Mouse (Mus musculus): ENCODE measurements around the gene Srl. TPM values are rescaled to one million over a fixed set of nuclear protein-coding genes. Genes with fewer than 3 reads are reported as not detected.

Gene Srl
- total and polyA plus RNA-seq, 3 experiments, result 14.6 to 15.3 TPM; not detected in 1

- H3K9ac ChIP-seq (ENCODE audit: control insufficient read depth, low read depth, low read length, poor library complexity, severe bottlenecking), result no peak overlapping the region
- no peaks in the 10 kb centered on the region for H3K79me2 ChIP-seq (ENCODE audit: control insufficient read depth, insufficient read depth, low read length, poor library complexity)
- H3K4me1 ChIP-seq (ENCODE audit: control insufficient read depth in 1 of 2, insufficient read depth in 2 of 2, low read length in 2 of 2), result no peaks in the 10 kb centered on the region
- no peak overlapping the region for H3K27ac ChIP-seq (ENCODE audit: control insufficient read depth, low read depth, low read length)
- H3K9me3 ChIP-seq (replicated peaks; ENCODE audit: insufficient read depth, low read length), result no peaks in the 10 kb centered on the region
- H3K27me3 ChIP-seq (ENCODE audit: control insufficient read depth in 1 of 2, insufficient read depth in 2 of 2, low read length in 2 of 2), result no peaks in the 10 kb centered on the region
- no peak for DNase-seq (ENCODE audit: low read depth, low spot score)
- no peak overlapping the region for H3K4me3 ChIP-seq (ENCODE audit: control insufficient read depth in 1 of 2, insufficient read depth in 1 of 2, low read depth in 2 of 2, low read length in 2 of 2)
- TF ChIP-seq CTCF (IDR thresholded peaks at IDR 0.05 in 2 of 3, conservative IDR thresholded peaks at IDR 0.05 in 1 of 3; ENCODE audit: control insufficient read depth in 1 of 3, insufficient read depth in 1 of 3, low read depth in 2 of 3, low read length in 3 of 3, poor library complexity in 1 of 3, severe bottlenecking in 1 of 3), result no peak
- TF ChIP-seq MYC (IDR thresholded peaks at IDR 0.05; ENCODE audit: low read depth, low read length), result no peak
- no peak for TF ChIP-seq MXI1 (IDR thresholded peaks at IDR 0.05; ENCODE audit: low read depth, low read length)
- no peak for TF ChIP-seq RAD21 (IDR thresholded peaks at IDR 0.05; ENCODE audit: low read depth, low read length)
- no peak for TF ChIP-seq POLR2AphosphoS2 (IDR thresholded peaks at IDR 0.05; ENCODE audit: low read length)
- no peak for TF ChIP-seq KAT2A (conservative IDR thresholded peaks at IDR 0.05; ENCODE audit: low read depth, low read length)
- TF ChIP-seq ZKSCAN1 (IDR thresholded peaks at IDR 0.05; ENCODE audit: low read depth, low read length), result no peak
- TF ChIP-seq CHD2 (IDR thresholded peaks at IDR 0.05; ENCODE audit: low read length), result no peak
- TF ChIP-seq HCFC1 (IDR thresholded peaks at IDR 0.05; ENCODE audit: low read depth, low read length), result no peak
- TF ChIP-seq USF1 (IDR thresholded peaks at IDR 0.05; ENCODE audit: low read depth, low read length), result no peak
- TF ChIP-seq MAZ (IDR thresholded peaks at IDR 0.05; ENCODE audit: low read depth, low read length), result no peak
- no peak for TF ChIP-seq E2F4 (IDR thresholded peaks at IDR 0.05; ENCODE audit: borderline replicate concordance, low read depth, low read length)
- no peak for TF ChIP-seq BHLHE40 (IDR thresholded peaks at IDR 0.05; ENCODE audit: borderline replicate concordance, low read depth, low read length)
- H3K36me3 ChIP-seq (ENCODE audit: control insufficient read depth in 1 of 2, insufficient read depth in 2 of 2, low read length in 2 of 2), result no peaks in the 10 kb centered on the region
Measured at GRCm38 (mm10) chr16:4496470-4496869, 45.1 kb downstream of the Srl start.

DNA sequence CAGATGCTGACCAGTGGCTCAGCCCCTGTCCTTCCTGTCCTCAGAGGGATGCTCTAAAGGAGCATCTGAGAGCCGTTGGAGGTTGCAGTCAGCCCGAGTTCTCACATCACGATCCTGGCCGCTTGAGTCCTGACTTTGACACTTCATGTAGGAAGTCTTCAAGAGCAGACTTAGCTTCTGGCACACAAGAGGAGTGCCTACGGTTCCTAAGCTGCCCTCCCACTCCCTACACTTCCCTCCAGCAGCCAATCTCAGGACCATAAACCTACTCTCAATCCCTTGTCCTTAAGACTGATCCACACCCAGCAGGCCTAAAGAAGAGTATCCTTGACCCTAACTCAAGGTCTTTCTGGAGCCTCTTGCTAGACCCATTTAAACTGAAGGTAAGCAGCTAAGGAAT, 45.8 kb downstream of the Srl start:
- H3K9me3 ChIP-seq (replicated peaks; ENCODE audit: insufficient read depth, low read length), result no peaks in the 10 kb centered on the region
- H3K27ac ChIP-seq (ENCODE audit: control insufficient read depth, low read depth, low read length), result no peak overlapping the region
- H3K36me3 ChIP-seq (ENCODE audit: control insufficient read depth in 1 of 2, insufficient read depth in 2 of 2, low read length in 2 of 2), result no peaks in the 10 kb centered on the region
- no peak overlapping the region for H3K4me3 ChIP-seq (ENCODE audit: control insufficient read depth in 1 of 2, insufficient read depth in 1 of 2, low read depth in 2 of 2, low read length in 2 of 2)
- TF ChIP-seq ZMIZ1 (IDR thresholded peaks at IDR 0.05; ENCODE audit: low read depth, low read length), result no peak
- no peak for TF ChIP-seq MXI1 (IDR thresholded peaks at IDR 0.05; ENCODE audit: low read depth, low read length)
- no peak for TF ChIP-seq EP300 (IDR thresholded peaks at IDR 0.05; ENCODE audit: low read depth in 1 of 2, low read length in 2 of 2)
- TF ChIP-seq CTCF (IDR thresholded peaks at IDR 0.05 in 2 of 3, conservative IDR thresholded peaks at IDR 0.05 in 1 of 3; ENCODE audit: control insufficient read depth in 1 of 3, insufficient read depth in 1 of 3, low read depth in 2 of 3, low read length in 3 of 3, poor library complexity in 1 of 3, severe bottlenecking in 1 of 3), result no peak
- TF ChIP-seq ZKSCAN1 (IDR thresholded peaks at IDR 0.05; ENCODE audit: low read depth, low read length), result no peak
- no peak for TF ChIP-seq UBTF (IDR thresholded peaks at IDR 0.05; ENCODE audit: borderline replicate concordance, insufficient read depth, low read depth, low read length)
- no peak for TF ChIP-seq TBP (IDR thresholded peaks at IDR 0.05; ENCODE audit: low read depth, low read length)
- no peak for TF ChIP-seq USF2 (IDR thresholded peaks at IDR 0.05; ENCODE audit: borderline replicate concordance in 1 of 2, insufficient read depth in 1 of 2, low read depth in 1 of 2, low read length in 2 of 2)
- TF ChIP-seq POLR2AphosphoS2 (IDR thresholded peaks at IDR 0.05; ENCODE audit: low read length), result no peak
- no peak for TF ChIP-seq GATA1 (IDR thresholded peaks at IDR 0.05; ENCODE audit: low read depth, low read length)
- no peak for TF ChIP-seq RAD21 (IDR thresholded peaks at IDR 0.05; ENCODE audit: low read depth, low read length)
- no peak for TF ChIP-seq HCFC1 (IDR thresholded peaks at IDR 0.05; ENCODE audit: low read depth, low read length)
- no peak for TF ChIP-seq RCOR1 (IDR thresholded peaks at IDR 0.05; ENCODE audit: low read depth, low read length)
- no peak for TF ChIP-seq MYB (IDR thresholded peaks at IDR 0.05; ENCODE audit: low read depth, low read length)
- H3K9ac ChIP-seq (ENCODE audit: control insufficient read depth, low read depth, low read length, poor library complexity, severe bottlenecking), result no peak overlapping the region
- no peaks in the 10 kb centered on the region for H3K4me1 ChIP-seq (ENCODE audit: control insufficient read depth in 1 of 2, insufficient read depth in 2 of 2, low read length in 2 of 2)
- no peaks in the 10 kb centered on the region for H3K79me2 ChIP-seq (ENCODE audit: control insufficient read depth, insufficient read depth, low read length, poor library complexity)
- H3K27me3 ChIP-seq (ENCODE audit: control insufficient read depth in 1 of 2, insufficient read depth in 2 of 2, low read length in 2 of 2), result no peaks in the 10 kb centered on the region
- no peak for DNase-seq (ENCODE audit: low read depth, low spot score)

Measured in MEL (cell line).